Mouse (Mus musculus) erythroblast, embryonic 14.5 days (primary cell): ENCODE data around the gene Tor2a. TPM values are rescaled to one million over a fixed set of nuclear protein-coding genes. Genes with fewer than 3 reads are reported as not detected.
A peak's percentile ranks its signal among the peaks of the same experiment; 100 is the strongest.

Experiments used
- H3K27me3 ChIP-seq: 2 replicates; pipeline ENCODE4 v1.6.1; 2012; ENCODE audit warnings: inconsistent platforms; ENCODE audit not compliant: control insufficient read depth
- H3K36me3 ChIP-seq: 2 replicates; pipeline ENCODE4 v1.6.1; 2012; ENCODE audit warnings: mild to moderate bottlenecking, inconsistent platforms; ENCODE audit not compliant: control insufficient read depth
- H3K4me1 ChIP-seq: 2 replicates; pipeline ENCODE4 v1.6.1; 2012; ENCODE audit warnings: inconsistent platforms; ENCODE audit not compliant: control insufficient read depth
- H3K4me3 ChIP-seq: replicated peaks from 2 replicates; pipeline ENCODE3; 2012; ENCODE audit warnings: moderate library complexity, mild to moderate bottlenecking, inconsistent platforms
- H3K9me3 ChIP-seq: 2 replicates; pipeline ENCODE4 v1.6.1; 2012; ENCODE audit warnings: low read length, inconsistent platforms, mixed read lengths; ENCODE audit not compliant: control insufficient read depth
- GATA1 ChIP-seq: IDR thresholded peaks from 2 replicates; pipeline ENCODE4 v1.6.1; 2012; ENCODE audit warnings: low read length, inconsistent platforms, mixed read lengths
- TAL1 ChIP-seq: IDR thresholded peaks from 3 replicates; pipeline ENCODE4 v1.6.1; 2012; ENCODE audit warnings: low read length, inconsistent platforms, mixed read lengths
- polyA plus RNA-seq: library from polyadenylated mRNA; stranded (reverse); fragments of >175 nt; gene quantifications from 2 replicates; pipeline ENCODE4 v1.2.3, GENCODE M21; 2012

Tor2a gene
- polyA plus RNA-seq, 1 experiment = 1.5 TPM

GRCm38 (mm10) chr2:32750887-32751664, 6.0 kb upstream of the Tor2a start:
- Histone ChIP-seq H3K9me3 (no peaks in the 10 kb centered on the region), H3K4me3 (peak overlapping the region; percentile 14), H3K4me1 (no peaks in the 10 kb centered on the region), H3K27me3 (no peaks in the 10 kb centered on the region), H3K36me3 (no peaks in the 10 kb centered on the region; the same call in 1 of the 2 replicates)
- TF ChIP-seq GATA1 = no peak
- no peak for TF ChIP-seq TAL1

- H3K4me3 ChIP-seq = no peak overlapping the region
- peaks cover under 1% of the 10 kb centered on the region for H3K4me1 ChIP-seq
- no peaks in the 10 kb centered on the region for H3K27me3 ChIP-seq
- TF ChIP-seq GATA1 (no peak), TAL1 (no peak)
- no peaks in the 10 kb centered on the region; the same call in 1 of the 2 replicates for H3K36me3 ChIP-seq
- H3K9me3 ChIP-seq = no peaks in the 10 kb centered on the region
Measured at GRCm38 (mm10) chr2:32751665-32752033, 5.4 kb upstream of the Tor2a start.

GRCm38 (mm10) chr2:32752181-32752580, 4.9 kb upstream of the Tor2a start:
- peaks cover 6% of the 10 kb centered on the region for H3K4me1 ChIP-seq
- H3K27me3 ChIP-seq = no peaks in the 10 kb centered on the region
- H3K9me3 ChIP-seq = no peaks in the 10 kb centered on the region
- H3K36me3 ChIP-seq = no peaks in the 10 kb centered on the region; the same call in 1 of the 2 replicates
- no peak for TF ChIP-seq GATA1
- no peak overlapping the region for H3K4me3 ChIP-seq

- TF ChIP-seq TAL1 = no peak
- TF ChIP-seq GATA1 = no peak
- Histone ChIP-seq H3K4me1 (peaks cover 20% of the 10 kb centered on the region), H3K9me3 (no peaks in the 10 kb centered on the region), H3K4me3 (peak overlapping the region; percentile 75), H3K27me3 (no peaks in the 10 kb centered on the region), H3K36me3 (peaks cover 20% of the 10 kb centered on the region)
Measured at GRCm38 (mm10) chr2:32756674-32757055, 369 bp upstream of the Tor2a start.

GRCm38 (mm10) chr2:32758503-32758902, 1.5 kb downstream of the Tor2a start:
- peaks cover 20% of the 10 kb centered on the region for H3K4me1 ChIP-seq
- no peak overlapping the region for H3K4me3 ChIP-seq
- no peak for TF ChIP-seq TAL1
- no peaks in the 10 kb centered on the region for H3K27me3 ChIP-seq
- H3K36me3 ChIP-seq = peaks cover 31% of the 10 kb centered on the region
- no peaks in the 10 kb centered on the region for H3K9me3 ChIP-seq

- Histone ChIP-seq H3K9me3 (no peaks in the 10 kb centered on the region), H3K36me3 (peaks cover 31% of the 10 kb centered on the region), H3K27me3 (no peaks in the 10 kb centered on the region), H3K4me3 (no peak overlapping the region), H3K4me1 (peaks cover 20% of the 10 kb centered on the region)
- TF ChIP-seq GATA1 = no peak
- TF ChIP-seq TAL1 = no peak
Measured at GRCm38 (mm10) chr2:32759001-32759400, 2.0 kb downstream of the Tor2a start.

GRCm38 (mm10) chr2:32761361-32761760, 4.3 kb downstream of the Tor2a start:
- Histone ChIP-seq H3K36me3 (peaks cover 31% of the 10 kb centered on the region), H3K4me3 (no peak overlapping the region), H3K9me3 (no peaks in the 10 kb centered on the region), H3K27me3 (no peaks in the 10 kb centered on the region), H3K4me1 (peaks cover 20% of the 10 kb centered on the region)
- no peak for TF ChIP-seq TAL1
- no peak for TF ChIP-seq GATA1

GRCm38 (mm10) chr2:32761859-32762258, 4.8 kb downstream of the Tor2a start:
- Histone ChIP-seq H3K36me3 (peaks cover 31% of the 10 kb centered on the region), H3K4me1 (peaks cover 17% of the 10 kb centered on the region), H3K27me3 (no peaks in the 10 kb centered on the region), H3K4me3 (no peak overlapping the region), H3K9me3 (no peaks in the 10 kb centered on the region)
- no peak for TF ChIP-seq GATA1
- TF ChIP-seq TAL1 = no peak

GRCm38 (mm10) chr2:32763353-32763752, 6.3 kb downstream of the Tor2a start:
- peaks cover 31% of the 10 kb centered on the region for H3K36me3 ChIP-seq
- peaks cover 14% of the 10 kb centered on the region for H3K4me1 ChIP-seq
- TF ChIP-seq GATA1 (no peak), TAL1 (no peak)
- H3K27me3 ChIP-seq = no peaks in the 10 kb centered on the region
- H3K9me3 ChIP-seq = no peaks in the 10 kb centered on the region
- no peak overlapping the region for H3K4me3 ChIP-seq

GRCm38 (mm10) chr2:32767241-32767640, 10.2 kb downstream of the Tor2a start:
- TF ChIP-seq TAL1 (no peak), GATA1 (0 out of 2 replicates have a peak, but pooled peaks have one; percentile 7)
- Histone ChIP-seq H3K4me3 (no peak overlapping the region), H3K9me3 (no peaks in the 10 kb centered on the region), H3K4me1 (peaks cover 28% of the 10 kb centered on the region), H3K27me3 (no peaks in the 10 kb centered on the region), H3K36me3 (peaks cover 6% of the 10 kb centered on the region; the same call in 1 of the 2 replicates)
